Mouse (Mus musculus) myocyte (in vitro differentiated cells): ENCODE results near the gene Tle3. TPM values are rescaled to one million over a fixed set of nuclear protein-coding genes. Genes with fewer than 3 reads are reported as not detected.

Source experiments
- H3K27me3 ChIP-seq: one replicate; pipeline ENCODE4 v1.6.1; 2011; ENCODE audit not compliant: control insufficient read depth, insufficient read depth, insufficient read length
- H3K36me3 ChIP-seq: one replicate; pipeline ENCODE4 v1.6.1; 2011; ENCODE audit not compliant: control insufficient read depth, insufficient read depth
- H3K4me2 ChIP-seq: one replicate; pipeline ENCODE4 v1.6.1; 2011; ENCODE audit warnings: low read depth, control low read depth
- H3K4me3 ChIP-seq: one replicate; pipeline ENCODE4 v1.5.1; 2011; ENCODE audit warnings: mild to moderate bottlenecking, control low read depth, moderate library complexity
- H3K79me2 ChIP-seq: one replicate; pipeline ENCODE4 v1.6.1; 2011; ENCODE audit not compliant: control insufficient read depth, insufficient read depth
- H3ac ChIP-seq: one replicate; pipeline ENCODE4 v1.6.1; 2011; ENCODE audit not compliant: control insufficient read depth, insufficient read length
- CEBPB ChIP-seq: IDR thresholded peaks from 2 replicates; pipeline ENCODE4 v1.6.1; 2011; ENCODE audit warnings: mild to moderate bottlenecking, moderate library complexity; ENCODE audit not compliant: poor library complexity, insufficient read depth, severe bottlenecking
- E2F4 ChIP-seq: IDR thresholded peaks from one replicate; pipeline ENCODE4 v1.6.1; 2011; ENCODE audit warnings: mild to moderate bottlenecking, control low read depth, moderate library complexity; ENCODE audit not compliant: insufficient read depth
- MAX ChIP-seq: IDR thresholded peaks from one replicate; pipeline ENCODE4 v1.6.1; 2011; ENCODE audit warnings: low read depth, mild to moderate bottlenecking, control low read depth
- MYOD1 ChIP-seq, 3 experiments: IDR thresholded peaks; one replicate each; pipeline ENCODE4 v1.6.1; 2011; ENCODE audit warnings: control low read depth in 2 of 3, low read depth in 2 of 3, mild to moderate bottlenecking in 2 of 3, moderate library complexity in 1 of 3; ENCODE audit not compliant: insufficient read length in 2 of 3, control insufficient read depth in 1 of 3
- MYOG ChIP-seq, 3 experiments: IDR thresholded peaks; one replicate each; pipeline ENCODE4 v1.6.1; 2011; ENCODE audit warnings: control low read depth in 2 of 3, low read depth in 2 of 3, mild to moderate bottlenecking in 2 of 3; ENCODE audit not compliant: insufficient read length in 2 of 3, control insufficient read depth in 1 of 3, insufficient read depth in 1 of 3
- POLR2A ChIP-seq: IDR thresholded peaks from one replicate; pipeline ENCODE4 v1.6.1; 2011; ENCODE audit warnings: low read depth, mild to moderate bottlenecking, control low read depth, moderate library complexity; ENCODE audit not compliant: insufficient read length
- POLR2AphosphoS2 ChIP-seq: IDR thresholded peaks from one replicate; pipeline ENCODE4 v1.6.1; 2011; ENCODE audit warnings: low read depth, control low read depth; ENCODE audit not compliant: insufficient read length
- REST ChIP-seq: IDR thresholded peaks from one replicate; pipeline ENCODE4 v1.6.1; 2011; ENCODE audit warnings: mild to moderate bottlenecking, control low read depth, moderate library complexity; ENCODE audit not compliant: insufficient read depth, insufficient read length
- SRF ChIP-seq: IDR thresholded peaks from one replicate; pipeline ENCODE4 v1.6.1; 2011; ENCODE audit warnings: low read depth; ENCODE audit not compliant: control insufficient read depth, insufficient read length
- TCF12 ChIP-seq: IDR thresholded peaks from one replicate; pipeline ENCODE4 v1.6.1; 2011; ENCODE audit warnings: mild to moderate bottlenecking, control low read depth; ENCODE audit not compliant: poor library complexity, insufficient read depth, severe bottlenecking
- TCF3 ChIP-seq: IDR thresholded peaks from one replicate; pipeline ENCODE4 v1.6.1; 2011; ENCODE audit warnings: low read depth, control low read depth; ENCODE audit not compliant: insufficient read length
- USF1 ChIP-seq: IDR thresholded peaks from one replicate; pipeline ENCODE4 v1.6.1; 2011; ENCODE audit warnings: low read depth, mild to moderate bottlenecking, control low read depth, moderate library complexity
- polyA plus RNA-seq: library from polyadenylated mRNA; unstranded; fragments of >200 nt; fragmentation: generic; extraction: Trizol; gene quantifications from one replicate; pipeline ENCODE4 v1.2.1, GENCODE M21; 2012; ENCODE audit warnings: missing spikeins

The Tle3 gene
- polyA plus RNA-seq, 1 experiment: 62.1 TPM

DNA sequence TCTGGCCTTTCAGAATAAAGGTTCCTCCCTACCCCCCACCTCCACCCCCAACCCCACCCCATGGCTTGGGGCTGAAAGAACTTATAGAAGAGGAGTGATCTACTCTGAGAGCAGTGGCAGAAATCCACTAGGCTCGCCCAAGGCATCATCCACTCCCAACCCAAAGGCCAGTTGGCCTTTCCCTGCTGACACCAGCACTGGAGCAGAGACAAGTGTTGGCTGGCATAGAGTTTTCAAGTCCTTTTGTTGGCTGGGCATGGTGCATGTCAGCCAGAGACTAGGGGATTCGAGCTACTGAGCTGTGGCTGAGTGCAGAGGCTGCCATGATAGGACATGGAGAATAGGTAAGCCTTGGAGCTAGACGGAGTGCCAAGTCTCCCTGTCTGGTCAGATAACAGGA, 9.3 kb downstream of the Tle3 start:
- no peaks in the 10 kb centered on the region for H3K27me3 ChIP-seq
- H3K36me3 ChIP-seq: peaks cover 9% of the 10 kb centered on the region
- H3ac ChIP-seq: no peak overlapping the region
- TF ChIP-seq USF1 (no peak), MAX (no peak), TCF12 (no peak), MYOD1 (IDR thresholded peaks at IDR 0.05; ENCODE audit: control insufficient read depth in 1 of 3, insufficient read length in 2 of 3, low read depth in 2 of 3) (no peak), REST (no peak), MYOG (IDR thresholded peaks at IDR 0.05; ENCODE audit: control insufficient read depth in 1 of 3, insufficient read depth in 1 of 3, insufficient read length in 2 of 3, low read depth in 2 of 3) (no peak), SRF (no peak), E2F4 (no peak), CEBPB (no peak), POLR2AphosphoS2 (no peak), POLR2A (no peak), TCF3 (no peak)
- H3K79me2 ChIP-seq: peaks cover 68% of the 10 kb centered on the region
- no peak overlapping the region for H3K4me2 ChIP-seq
- H3K4me3 ChIP-seq: no peak overlapping the region

DNA sequence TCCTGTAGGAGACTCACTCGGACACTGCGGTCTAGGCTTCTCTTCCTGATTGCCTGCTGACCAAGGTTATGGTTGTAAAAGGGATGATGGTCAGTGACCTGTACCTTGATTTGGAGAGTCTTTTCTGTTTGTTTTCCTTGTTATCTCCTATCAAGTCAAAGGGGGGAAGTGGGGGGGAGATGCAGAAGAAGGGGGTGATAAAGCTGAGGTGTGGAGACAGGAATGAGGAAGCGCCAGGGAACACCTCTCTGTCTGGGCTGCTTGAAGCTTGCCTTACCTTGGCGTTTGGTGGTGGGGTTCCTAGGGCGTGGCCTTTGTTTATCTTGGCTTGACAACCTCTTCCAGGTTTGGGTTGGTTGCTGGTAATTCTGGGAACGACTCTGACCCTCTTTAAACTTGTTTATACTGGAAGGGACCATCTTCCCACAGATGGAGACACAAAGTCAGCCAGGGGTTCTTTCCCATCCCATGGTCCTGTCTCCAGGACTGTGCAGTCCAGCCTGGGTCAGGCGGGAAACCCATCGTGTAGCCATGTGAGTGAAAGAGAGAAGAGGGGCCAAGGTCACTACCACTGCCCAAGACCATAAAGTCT, 10.5 kb downstream of the Tle3 start:
- peaks cover 18% of the 10 kb centered on the region for H3K36me3 ChIP-seq
- no peaks in the 10 kb centered on the region for H3K27me3 ChIP-seq
- H3ac ChIP-seq: no peak overlapping the region
- no peak overlapping the region for H3K4me3 ChIP-seq
- peaks cover 71% of the 10 kb centered on the region for H3K79me2 ChIP-seq
- H3K4me2 ChIP-seq: no peak overlapping the region
- TF ChIP-seq E2F4 (no peak), POLR2AphosphoS2 (no peak), MAX (no peak), MYOG (IDR thresholded peaks at IDR 0.05; ENCODE audit: control insufficient read depth in 1 of 3, insufficient read depth in 1 of 3, insufficient read length in 2 of 3, low read depth in 2 of 3) (no peak), USF1 (no peak), REST (no peak), TCF12 (no peak), POLR2A (no peak)

DNA sequence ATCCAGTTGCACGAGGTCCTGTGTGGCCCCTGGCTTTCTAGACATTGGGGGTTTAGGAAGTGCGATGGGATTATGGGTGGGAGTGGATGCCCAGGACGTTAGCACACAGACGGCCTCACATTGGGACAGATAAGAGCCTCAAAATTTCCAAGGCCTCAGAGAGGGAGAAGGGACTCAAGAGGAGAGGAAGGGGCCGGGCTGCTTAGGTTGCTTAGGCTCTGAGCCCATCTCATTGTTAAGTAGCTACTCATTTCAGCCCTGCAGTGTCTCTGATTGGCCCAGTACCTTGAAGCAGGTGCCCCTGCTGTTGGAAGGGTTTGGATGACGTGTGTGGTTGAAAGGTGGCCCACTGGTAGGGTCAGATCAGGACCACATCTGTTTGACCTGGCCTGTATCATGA, 11.9 kb downstream of the Tle3 start:
- Histone ChIP-seq H3ac (no peak overlapping the region), H3K79me2 (peaks cover 82% of the 10 kb centered on the region), H3K27me3 (no peaks in the 10 kb centered on the region), H3K4me3 (no peak overlapping the region), H3K36me3 (peaks cover 19% of the 10 kb centered on the region), H3K4me2 (no peak overlapping the region)
- no peak for TF ChIP-seq POLR2A
- TF ChIP-seq MYOD1 (IDR thresholded peaks at IDR 0.05; ENCODE audit: control insufficient read depth in 1 of 3, insufficient read length in 2 of 3, low read depth in 2 of 3): no peak
- no peak for TF ChIP-seq REST
- no peak for TF ChIP-seq MAX
- TF ChIP-seq MYOG (IDR thresholded peaks at IDR 0.05; ENCODE audit: control insufficient read depth in 1 of 3, insufficient read depth in 1 of 3, insufficient read length in 2 of 3, low read depth in 2 of 3): no peak
- TF ChIP-seq TCF12: no peak
- TF ChIP-seq TCF3: no peak
- TF ChIP-seq E2F4: no peak
- no peak for TF ChIP-seq CEBPB
- TF ChIP-seq USF1: no peak
- no peak for TF ChIP-seq SRF
- TF ChIP-seq POLR2AphosphoS2: no peak

DNA sequence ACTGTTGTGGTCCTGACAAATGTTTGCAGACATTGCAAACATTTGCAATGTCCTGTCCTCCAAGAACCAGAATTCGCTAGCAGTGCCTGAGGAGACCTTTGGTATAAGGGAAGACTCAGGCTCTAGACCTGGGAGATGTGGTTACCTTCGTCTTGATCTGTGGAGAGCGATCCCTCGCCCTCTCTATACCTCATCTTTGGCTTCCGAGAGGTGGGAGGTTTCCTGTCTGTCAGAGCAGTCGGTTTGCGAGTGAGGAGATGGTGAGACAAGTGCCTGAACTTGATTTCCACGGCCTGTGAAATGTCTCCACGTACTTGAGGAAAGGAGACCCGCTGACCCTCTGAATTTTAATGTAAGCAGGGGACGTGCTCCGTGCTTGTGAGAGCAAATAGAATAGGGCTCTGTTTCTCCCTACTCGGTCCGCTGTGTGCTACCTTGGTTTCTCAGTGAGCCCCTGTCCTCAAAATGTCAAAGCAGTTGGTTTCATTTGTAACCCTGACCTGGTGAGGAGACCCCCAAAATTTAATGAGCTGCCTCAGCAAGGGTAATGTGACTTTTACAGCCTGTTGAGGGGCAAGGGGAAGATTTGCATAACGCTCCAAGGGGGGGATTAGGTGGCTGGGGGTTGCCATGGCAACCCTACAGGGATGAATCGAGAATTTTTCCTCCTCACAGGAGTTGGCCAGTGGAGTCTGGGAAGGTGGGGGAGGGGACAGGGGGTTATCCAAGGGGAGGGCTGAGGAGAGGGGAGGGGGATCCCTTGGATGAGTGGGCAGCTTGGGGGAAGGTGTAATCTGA, 12.7 kb downstream of the Tle3 start:
- peaks cover 82% of the 10 kb centered on the region for H3K79me2 ChIP-seq
- H3ac ChIP-seq: no peak overlapping the region
- no peak for TF ChIP-seq SRF
- TF ChIP-seq REST: no peak
- no peak for TF ChIP-seq TCF12
- TF ChIP-seq USF1: no peak
- TF ChIP-seq MYOD1 (IDR thresholded peaks at IDR 0.05; ENCODE audit: control insufficient read depth in 1 of 3, insufficient read length in 2 of 3, low read depth in 2 of 3): no peak
- TF ChIP-seq POLR2AphosphoS2: no peak
- TF ChIP-seq POLR2A: no peak
- TF ChIP-seq MAX: no peak
- no peak for TF ChIP-seq MYOG (IDR thresholded peaks at IDR 0.05; ENCODE audit: control insufficient read depth in 1 of 3, insufficient read depth in 1 of 3, insufficient read length in 2 of 3, low read depth in 2 of 3)
- TF ChIP-seq TCF3: no peak
- no peak for TF ChIP-seq E2F4
- H3K36me3 ChIP-seq: peaks cover 19% of the 10 kb centered on the region
- H3K4me3 ChIP-seq: no peak overlapping the region
- no peaks in the 10 kb centered on the region for H3K27me3 ChIP-seq
- no peak overlapping the region for H3K4me2 ChIP-seq
